Mouse (Mus musculus) C2C12 (cell line): ENCODE results near the gene Ctdspl. TPM values are rescaled to one million over a fixed set of nuclear protein-coding genes. Genes with fewer than 3 reads are reported as not detected.

Experiments used
- H3K27me3 ChIP-seq: one replicate; pipeline ENCODE4 v1.6.1; 2011; ENCODE audit not compliant: control insufficient read depth, insufficient read depth, insufficient read length
- H3K36me3 ChIP-seq: one replicate; pipeline ENCODE4 v1.6.1; 2011; ENCODE audit not compliant: control insufficient read depth, insufficient read depth
- H3K4me3 ChIP-seq: one replicate; pipeline ENCODE4 v1.5.1; 2011; ENCODE audit warnings: mild to moderate bottlenecking, control low read depth; ENCODE audit not compliant: poor library complexity, insufficient read depth, severe bottlenecking
- H3K79me2 ChIP-seq: one replicate; pipeline ENCODE4 v1.6.1; 2011; ENCODE audit not compliant: control insufficient read depth, insufficient read depth
- H3K79me3 ChIP-seq: one replicate; pipeline ENCODE4 v1.6.1; 2011; ENCODE audit warnings: low read depth, control low read depth
- H3ac ChIP-seq: one replicate; pipeline ENCODE3; 2011; ENCODE audit warnings: low read depth; ENCODE audit not compliant: control insufficient read depth, insufficient read length
- CEBPB ChIP-seq: IDR thresholded peaks from one replicate; pipeline ENCODE4 v1.6.1; 2011; ENCODE audit warnings: low read depth, mild to moderate bottlenecking, control low read depth, moderate library complexity
- CTCF ChIP-seq: IDR thresholded peaks from one replicate; pipeline ENCODE4 v1.5.1; 2011; ENCODE audit not compliant: control insufficient read depth, insufficient read depth, insufficient read length
- FOSL1 ChIP-seq: IDR thresholded peaks from one replicate; pipeline ENCODE4 v1.8.0; 2011; ENCODE audit warnings: mild to moderate bottlenecking, low read length; ENCODE audit not compliant: poor library complexity, insufficient read depth, severe bottlenecking
- MAX ChIP-seq: IDR thresholded peaks from one replicate; pipeline ENCODE4 v1.6.1; 2011; ENCODE audit warnings: mild to moderate bottlenecking, control low read depth
- MYOD1 ChIP-seq: IDR thresholded peaks from one replicate; pipeline ENCODE4 v1.6.1; 2011; ENCODE audit warnings: low read depth; ENCODE audit not compliant: control insufficient read depth, insufficient read length
- MYOG ChIP-seq: IDR thresholded peaks from one replicate; pipeline ENCODE4 v1.6.1; 2011; ENCODE audit not compliant: control insufficient read depth, insufficient read length; ENCODE audit errors: extremely low read depth
- USF1 ChIP-seq: IDR thresholded peaks from one replicate; pipeline ENCODE4 v1.6.1; 2011; ENCODE audit warnings: low read depth, mild to moderate bottlenecking, control low read depth, moderate library complexity
- polyA plus RNA-seq: library from polyadenylated mRNA; unstranded; fragments of >200 nt; fragmentation: generic; extraction: Trizol; gene quantifications from one replicate; pipeline ENCODE4 v1.2.1, GENCODE M21; 2012; ENCODE audit warnings: missing spikeins

The Ctdspl gene
- polyA plus RNA-seq, 1 experiment, result 5.6 TPM

DNA sequence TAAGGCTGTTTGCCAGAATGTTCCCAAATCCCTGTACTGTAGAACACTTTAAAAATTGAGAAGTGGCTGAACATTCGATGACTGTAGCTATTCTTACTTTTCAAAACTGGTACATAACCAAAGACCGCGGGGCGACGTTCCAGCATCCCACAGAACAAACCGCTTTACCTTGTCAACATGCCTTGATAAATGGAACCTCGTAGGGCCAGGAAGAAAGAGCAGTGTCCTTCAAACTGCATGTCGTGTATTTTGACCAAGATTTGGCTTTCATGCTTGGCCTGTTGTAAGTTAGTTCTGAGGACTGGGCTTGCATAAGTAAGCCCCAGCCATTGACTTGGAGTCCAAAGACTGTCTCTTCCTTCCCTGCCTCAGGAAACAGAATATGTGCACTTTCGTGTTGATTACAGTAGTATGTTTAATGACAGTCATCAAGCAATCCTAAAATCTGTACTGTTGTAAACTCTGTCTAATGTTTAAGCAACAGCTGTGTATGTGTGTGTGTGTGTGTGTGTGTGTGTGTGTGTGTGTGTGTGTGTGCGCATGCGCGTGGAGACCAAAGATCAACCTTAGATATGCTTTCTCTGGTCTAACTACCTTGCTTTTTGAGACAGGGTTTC, 14.4 kb downstream of the Ctdspl start:
- Histone ChIP-seq H3K79me3 (peaks cover 8% of the 10 kb centered on the region), H3K36me3 (no peaks in the 10 kb centered on the region), H3K27me3 (no peaks in the 10 kb centered on the region), H3K79me2 (peaks cover 5% of the 10 kb centered on the region), H3K4me3 (no peak overlapping the region), H3ac (no peak overlapping the region)
- no peak for TF ChIP-seq USF1
- no peak for TF ChIP-seq CTCF
- no peak for TF ChIP-seq FOSL1
- no peak for TF ChIP-seq CEBPB
- TF ChIP-seq MAX, result no peak
- no peak for TF ChIP-seq MYOG
- TF ChIP-seq MYOD1, result no peak

GRCm38 (mm10) chr9:118942030-118942429, 15.8 kb downstream of the Ctdspl start:
- TF ChIP-seq MAX (no peak), CTCF (no peak), MYOD1 (no peak), FOSL1 (no peak), MYOG (no peak)
- Histone ChIP-seq H3ac (no peak overlapping the region), H3K79me3 (peaks cover 8% of the 10 kb centered on the region), H3K36me3 (no peaks in the 10 kb centered on the region), H3K79me2 (peaks cover 4% of the 10 kb centered on the region), H3K4me3 (no peak overlapping the region), H3K27me3 (no peaks in the 10 kb centered on the region)

DNA sequence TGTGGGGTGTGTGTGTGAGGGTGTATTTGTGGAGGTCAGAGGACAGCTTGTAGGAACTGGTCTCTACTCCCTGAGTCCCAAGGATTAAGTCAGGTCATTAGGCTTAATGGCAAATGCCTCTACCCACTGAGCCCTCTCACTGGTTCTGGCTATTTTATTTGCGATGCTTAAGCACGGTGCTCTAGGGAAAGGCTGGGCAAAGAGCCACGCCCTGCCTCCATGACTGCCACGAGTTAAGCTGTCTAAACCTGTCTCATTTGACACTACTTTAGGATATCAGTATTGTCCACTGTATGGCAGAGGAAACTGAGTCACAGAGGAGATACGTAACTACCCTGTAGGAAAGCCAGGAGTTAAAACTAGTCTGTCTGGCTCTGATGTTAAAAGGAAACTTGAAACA, 17.7 kb downstream of the Ctdspl start:
- H3K36me3 ChIP-seq, result no peaks in the 10 kb centered on the region
- H3K79me3 ChIP-seq, result peaks cover 3% of the 10 kb centered on the region
- no peak overlapping the region for H3ac ChIP-seq
- H3K27me3 ChIP-seq, result no peaks in the 10 kb centered on the region
- TF ChIP-seq MYOD1 (no peak), MAX (no peak), FOSL1 (no peak), CEBPB (no peak), CTCF (no peak), USF1 (no peak), MYOG (no peak)
- H3K4me3 ChIP-seq, result no peak overlapping the region
- peaks cover 4% of the 10 kb centered on the region for H3K79me2 ChIP-seq

- Histone ChIP-seq H3K79me2 (peaks cover 4% of the 10 kb centered on the region), H3K36me3 (no peaks in the 10 kb centered on the region), H3K4me3 (no peak overlapping the region), H3K79me3 (peaks cover 3% of the 10 kb centered on the region), H3K27me3 (no peaks in the 10 kb centered on the region), H3ac (no peak overlapping the region)
- TF ChIP-seq MYOD1 (no peak), MAX (no peak), FOSL1 (no peak), MYOG (no peak), CEBPB (no peak), CTCF (no peak), USF1 (no peak)
Measured at GRCm38 (mm10) chr9:118944388-118944787, 18.1 kb downstream of the Ctdspl start.

- H3ac ChIP-seq, result no peak overlapping the region
- no peak overlapping the region for H3K4me3 ChIP-seq
- H3K79me2 ChIP-seq, result no peaks in the 10 kb centered on the region
- peaks cover 4% of the 10 kb centered on the region for H3K79me3 ChIP-seq
- no peaks in the 10 kb centered on the region for H3K36me3 ChIP-seq
- TF ChIP-seq MAX (no peak), MYOD1 (no peak), USF1 (no peak), MYOG (no peak), CEBPB (no peak), CTCF (no peak), FOSL1 (no peak)
- H3K27me3 ChIP-seq, result no peaks in the 10 kb centered on the region
Measured at GRCm38 (mm10) chr9:118948486-118948885, 22.2 kb downstream of the Ctdspl start.

- H3K79me2 ChIP-seq, result no peaks in the 10 kb centered on the region
- H3ac ChIP-seq, result no peak overlapping the region
- TF ChIP-seq CTCF (no peak), MAX (no peak), MYOD1 (no peak), USF1 (no peak), FOSL1 (no peak), MYOG (no peak), CEBPB (no peak)
- H3K36me3 ChIP-seq, result no peaks in the 10 kb centered on the region
- no peaks in the 10 kb centered on the region for H3K27me3 ChIP-seq
- no peak overlapping the region for H3K4me3 ChIP-seq
- peaks cover 2% of the 10 kb centered on the region for H3K79me3 ChIP-seq
Measured at GRCm38 (mm10) chr9:118949124-118949523, 22.9 kb downstream of the Ctdspl start.
